Mouse (Mus musculus) embryonic facial prominence, embryonic 11.5 days (tissue): ENCODE data around the gene Krtcap2. TPM values are rescaled to one million over a fixed set of nuclear protein-coding genes. Genes with fewer than 3 reads are reported as not detected.
A peak's percentile ranks its signal among the peaks of the same experiment; 100 is the strongest.

Experiments
- ATAC-seq: fragments of 200-750 bp; cut with Nextera tagmentation; replicated peaks from 2 replicates; pipeline ENCODE4 v1.8.0; 2017; ENCODE audit warnings: low read depth; ENCODE audit not compliant: insufficient number of reproducible peaks, low FRiP score, low TSS enrichment
- DNase-seq: peaks from one replicate; pipeline ENCODE4 v3.0.0-alpha.2; 2015; ENCODE audit warnings: low spot score
- H3K27ac ChIP-seq: fragments of 300-500 bp; sonication (generic); replicated peaks from 2 replicates; pipeline ENCODE4 v1.5.1; 2014; ENCODE audit warnings: mild to moderate bottlenecking, low read depth, low read length, control low read depth
- H3K27me3 ChIP-seq: fragments of 300-500 bp; sonication (generic); 2 replicates; pipeline ENCODE4 v1.6.1; 2014; ENCODE audit warnings: mild to moderate bottlenecking, low read length, moderate library complexity, mixed read lengths; ENCODE audit not compliant: control insufficient read depth, insufficient read depth
- H3K36me3 ChIP-seq: fragments of 300-500 bp; sonication (generic); replicated peaks from 2 replicates; pipeline ENCODE4 v1.6.1; 2014; ENCODE audit warnings: low read depth, mild to moderate bottlenecking, low read length, moderate library complexity, mixed read lengths; ENCODE audit not compliant: control insufficient read depth, insufficient read depth
- H3K4me1 ChIP-seq: fragments of 300-500 bp; sonication (generic); 2 replicates; pipeline ENCODE4 v1.6.1; 2014; ENCODE audit warnings: low read length, mixed read lengths; ENCODE audit not compliant: control insufficient read depth, insufficient read depth
- H3K4me2 ChIP-seq: fragments of 300-500 bp; sonication (generic); 2 replicates; pipeline ENCODE4 v1.6.1; 2014; ENCODE audit warnings: low read depth, mild to moderate bottlenecking, control low read depth, low read length, moderate library complexity
- H3K4me3 ChIP-seq: fragments of 300-500 bp; sonication (generic); 2 replicates; pipeline ENCODE4 v1.5.1; 2014; ENCODE audit warnings: low read depth, low read length, control low read depth
- H3K9ac ChIP-seq: fragments of 300-500 bp; sonication (generic); replicated peaks from 2 replicates; pipeline ENCODE4 v1.6.1; 2014; ENCODE audit warnings: mild to moderate bottlenecking, control low read depth, low read length
- H3K9me3 ChIP-seq: fragments of 300-500 bp; sonication (generic); replicated peaks from 2 replicates; pipeline ENCODE4 v1.6.1; 2016; ENCODE audit warnings: mild to moderate bottlenecking, low read length, inconsistent platforms, mixed read lengths; ENCODE audit not compliant: control insufficient read depth
- WGBS: fragments of 180-500 bp; shearing (Covaris S2); extraction: QIAGEN DNeasy Blood & Tissue Kit; methylation state at CpG from one replicate; pipeline ENCODE4 v1.1.7; 2014; 5-methylcytosine and 5-hydroxymethylcytosine counted together
- polyA plus RNA-seq: library from polyadenylated mRNA; unstranded; fragments of >200 nt; fragmentation: Nextera tagmentation; extraction: Ambion mirVana; gene quantifications from 2 replicates; pipeline ENCODE4 v1.2.1, GENCODE M21; 2014

Krtcap2 gene
- polyA plus RNA-seq, 1 experiment from 2014 or later: 287 TPM

- no peaks in the 10 kb centered on the region for H3K9me3 ChIP-seq
- no peak overlapping the region for H3K27ac ChIP-seq
- H3K27me3 ChIP-seq: peaks cover 2% of the 10 kb centered on the region; the same call in 1 of the 2 replicates
- 58% methylated on average over 6 of the region's 6 CpGs for WGBS
- ATAC-seq: no peak
- no peaks in the 10 kb centered on the region for H3K36me3 ChIP-seq
- H3K4me2 ChIP-seq: no peak overlapping the region
- no peak overlapping the region for H3K9ac ChIP-seq
- peaks cover 6% of the 10 kb centered on the region for H3K4me1 ChIP-seq
- no peak overlapping the region for H3K4me3 ChIP-seq
- no peak for DNase-seq
Measured at GRCm38 (mm10) chr3:89232614-89233013, 13.2 kb upstream of the Krtcap2 start.

GRCm38 (mm10) chr3:89233562-89234110 lies 12.1 kb upstream of the Krtcap2 start:
- Histone ChIP-seq H3K4me1 (peaks cover 5% of the 10 kb centered on the region), H3K4me3 (no peak overlapping the region), H3K9me3 (no peaks in the 10 kb centered on the region), H3K27ac (no peak overlapping the region), H3K36me3 (no peaks in the 10 kb centered on the region), H3K4me2 (no peak overlapping the region), H3K9ac (no peak overlapping the region), H3K27me3 (peaks cover 2% of the 10 kb centered on the region; the same call in 1 of the 2 replicates)
- ATAC-seq (no peak), DNase-seq (no peak)
- 78% methylated on average over 14 of the region's 14 CpGs for WGBS

- no peaks in the 10 kb centered on the region for H3K9me3 ChIP-seq
- WGBS: 90% methylated on average over 10 of the region's 10 CpGs
- no peaks in the 10 kb centered on the region for H3K4me1 ChIP-seq
- H3K27me3 ChIP-seq: no peaks in the 10 kb centered on the region
- no peak for ATAC-seq
- no peak for DNase-seq
- no peaks in the 10 kb centered on the region; the same call in 1 of the 2 replicates for H3K36me3 ChIP-seq
- no peak overlapping the region for H3K4me3 ChIP-seq
- no peak overlapping the region for H3K4me2 ChIP-seq
- no peak overlapping the region for H3K9ac ChIP-seq
- H3K27ac ChIP-seq: no peak overlapping the region
Measured at GRCm38 (mm10) chr3:89236516-89236915, 9.2 kb upstream of the Krtcap2 start.

- Histone ChIP-seq H3K36me3 (no peaks in the 10 kb centered on the region; the same call in 1 of the 2 replicates), H3K4me1 (no peaks in the 10 kb centered on the region)
Measured at GRCm38 (mm10) chr3:89237682-89238081, 8.1 kb upstream of the Krtcap2 start.

DNA sequence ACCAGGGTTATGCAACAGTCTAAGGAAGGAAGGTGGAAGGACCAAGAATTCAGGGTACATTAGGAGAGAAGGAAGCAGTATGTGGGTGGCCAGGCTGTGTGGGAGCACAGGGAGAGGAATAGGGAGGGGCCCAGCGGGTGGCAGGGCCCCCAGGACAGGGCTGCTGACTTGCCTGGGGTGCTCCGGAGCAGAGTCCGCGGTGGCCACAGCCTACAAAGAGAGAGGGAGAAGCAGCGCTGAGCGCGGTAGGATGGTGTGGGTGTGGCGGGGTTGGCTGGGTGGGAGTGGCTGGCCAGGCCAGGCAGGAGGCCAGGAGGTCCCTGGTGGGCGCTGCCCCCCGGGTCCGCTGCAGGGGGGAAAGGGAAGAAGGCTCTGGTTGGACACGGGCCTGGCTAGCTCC lies 7.3 kb upstream of the Krtcap2 start:
- no peaks in the 10 kb centered on the region; the same call in 1 of the 2 replicates for H3K4me1 ChIP-seq
- no peaks in the 10 kb centered on the region; the same call in 1 of the 2 replicates for H3K36me3 ChIP-seq
- H3K27ac ChIP-seq: no peak overlapping the region

More at GRCm38 (mm10) chr3:89237682-89238081, 8.1 kb upstream of the Krtcap2 start:
- Histone ChIP-seq H3K9me3 (no peaks in the 10 kb centered on the region), H3K4me3 (no peak overlapping the region), H3K4me2 (no peak overlapping the region), H3K9ac (no peak overlapping the region), H3K27me3 (no peaks in the 10 kb centered on the region), H3K27ac (no peak overlapping the region)
- DNase-seq: no peak
- 92% methylated on average over 21 of the region's 21 CpGs for whole genome bisulfite sequencing
- ATAC-seq: no peak

GRCm38 (mm10) chr3:89242331-89242895 lies 3.4 kb upstream of the Krtcap2 start:
- Histone ChIP-seq H3K4me2 (no peak overlapping the region), H3K9ac (no peak overlapping the region), H3K36me3 (no peaks in the 10 kb centered on the region; the same call in 1 of the 2 replicates), H3K4me3 (no peak overlapping the region), H3K9me3 (no peaks in the 10 kb centered on the region), H3K4me1 (peaks cover 6% of the 10 kb centered on the region), H3K27me3 (no peaks in the 10 kb centered on the region), H3K27ac (no peak overlapping the region)
- ATAC-seq: no peak
- 75% methylated on average over 9 of the region's 9 CpGs for WGBS
- DNase-seq: peak; percentile 53

More for the DNA sequence above, 7.3 kb upstream of the Krtcap2 start:
- DNase-seq: no peak
- Histone ChIP-seq H3K9ac (no peak overlapping the region), H3K4me3 (no peak overlapping the region), H3K9me3 (no peaks in the 10 kb centered on the region), H3K27me3 (no peaks in the 10 kb centered on the region), H3K4me2 (no peak overlapping the region)
- 81% methylated on average over 11 of the region's 12 CpGs for WGBS
- no peak for ATAC-seq

GRCm38 (mm10) chr3:89243609-89244008 lies 2.2 kb upstream of the Krtcap2 start:
- no peak overlapping the region for H3K9ac ChIP-seq
- ATAC-seq: peak; percentile 64
- H3K4me1 ChIP-seq: peaks cover 6% of the 10 kb centered on the region
- H3K4me3 ChIP-seq: peak overlapping the region; percentile 40
- H3K27me3 ChIP-seq: no peaks in the 10 kb centered on the region
- H3K36me3 ChIP-seq: no peaks in the 10 kb centered on the region; the same call in 1 of the 2 replicates
- peak overlapping the region; percentile 43 for H3K4me2 ChIP-seq
- no peak overlapping the region for H3K27ac ChIP-seq
- H3K9me3 ChIP-seq: no peaks in the 10 kb centered on the region
- 7% methylated on average over 14 of the region's 14 CpGs for whole genome bisulfite sequencing
- DNase-seq: peak; percentile 76

DNA sequence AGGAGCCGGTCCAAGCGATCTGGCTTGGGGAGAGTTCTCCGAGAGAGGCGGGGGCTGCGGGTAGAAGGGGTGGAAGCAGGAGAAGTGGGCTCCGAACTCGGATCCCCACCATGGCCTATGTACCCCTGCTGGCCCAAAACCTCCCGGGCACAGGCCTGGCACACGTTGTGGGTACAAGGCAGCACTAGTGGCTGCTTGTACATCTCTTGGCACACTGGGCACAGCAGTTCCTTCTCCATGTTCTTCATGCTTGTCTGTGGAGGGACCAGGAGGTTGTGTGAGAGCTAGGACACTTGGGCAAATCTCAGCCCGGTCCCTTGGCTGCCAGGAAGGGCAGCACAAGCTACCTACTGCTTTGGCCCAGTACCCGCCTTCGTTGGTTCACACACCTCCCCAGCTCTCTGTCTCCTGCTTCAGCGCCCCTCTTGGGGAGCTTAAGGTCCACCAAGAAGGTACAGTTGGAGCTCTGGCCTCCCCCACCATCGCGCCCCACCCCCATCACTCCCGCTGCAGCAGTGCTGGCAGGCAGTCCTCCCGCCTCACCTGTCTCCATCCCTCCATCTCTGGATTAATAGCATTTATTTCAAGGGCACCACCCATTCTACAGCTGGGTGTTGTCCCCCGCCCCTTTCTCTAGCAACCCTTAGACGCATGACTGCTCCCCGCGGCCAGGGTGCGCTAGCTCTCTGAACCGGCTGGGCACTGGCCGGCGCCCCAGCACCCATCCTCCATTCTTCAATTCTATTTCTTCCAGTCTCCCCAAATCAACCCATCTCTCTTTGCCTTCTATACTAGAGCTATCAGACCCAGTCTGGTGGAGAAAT lies 1.4 kb upstream of the Krtcap2 start:
- H3K4me1 ChIP-seq: peaks cover 6% of the 10 kb centered on the region
- H3K27ac ChIP-seq: no peak overlapping the region
- H3K27me3 ChIP-seq: no peaks in the 10 kb centered on the region
- WGBS: 11% methylated on average over 25 of the region's 25 CpGs
- no peaks in the 10 kb centered on the region for H3K9me3 ChIP-seq
- ATAC-seq: no peak
- no peak for DNase-seq
- H3K36me3 ChIP-seq: no peaks in the 10 kb centered on the region
- peak overlapping the region; percentile 40 for H3K4me3 ChIP-seq
- peak overlapping the region; percentile 45 for H3K9ac ChIP-seq
- peak overlapping the region; percentile 59 for H3K4me2 ChIP-seq
